Mouse (Mus musculus) heart, embryonic 14.5 days (tissue): ENCODE measurements around the gene Bicc1. TPM values are rescaled to one million over a fixed set of nuclear protein-coding genes. Genes with fewer than 3 reads are reported as not detected.

Experiments used
- ATAC-seq: fragments of 200-750 bp; cut with Nextera tagmentation; 2 replicates; pipeline ENCODE4 v1.8.0; 2017; ENCODE audit warnings: low read depth, moderate TSS enrichment; ENCODE audit not compliant: insufficient number of reproducible peaks, insufficient read depth, low FRiP score
- H3K27ac ChIP-seq, 2 experiments: fragments of 200-500 bp in 1 of 2; fragments of 300-500 bp in 1 of 2; sonication (generic) in 1 of 2; replicated peaks in 1 of 2; 2 replicates each; pipeline ENCODE4 v1.5.1; 2012 to 2014; ENCODE audit warnings: low read depth in 2 of 2, low read length in 2 of 2, control low read depth in 1 of 2, mild to moderate bottlenecking in 1 of 2, mixed read lengths in 1 of 2; ENCODE audit not compliant: control insufficient read depth in 1 of 2, insufficient read depth in 1 of 2
- H3K27me3 ChIP-seq: fragments of 300-500 bp; sonication (generic); 2 replicates; pipeline ENCODE4 v1.6.1; 2014; ENCODE audit warnings: mild to moderate bottlenecking, low read length, control low read depth; ENCODE audit not compliant: control insufficient read depth, insufficient read depth
- H3K36me3 ChIP-seq: fragments of 300-500 bp; sonication (generic); 2 replicates; pipeline ENCODE4 v1.6.1; 2014; ENCODE audit warnings: mild to moderate bottlenecking, control low read depth, low read length, mixed read lengths; ENCODE audit not compliant: control insufficient read depth, insufficient read depth
- H3K4me1 ChIP-seq, 2 experiments: fragments of 200-500 bp in 1 of 2; fragments of 300-500 bp in 1 of 2; sonication (generic) in 1 of 2; 2 replicates each; pipeline ENCODE4 v1.6.1; 2012 to 2014; ENCODE audit warnings: low read length in 2 of 2, control low read depth in 1 of 2, mixed read lengths in 1 of 2; ENCODE audit not compliant: control insufficient read depth in 2 of 2, insufficient read depth in 2 of 2
- H3K4me2 ChIP-seq: fragments of 300-500 bp; sonication (generic); 2 replicates; pipeline ENCODE4 v1.6.1; 2014; ENCODE audit warnings: mild to moderate bottlenecking, low read length
- H3K4me3 ChIP-seq, 2 experiments: fragments of 200-500 bp in 1 of 2; fragments of 300-500 bp in 1 of 2; sonication (generic) in 1 of 2; 2 replicates each; pipeline ENCODE4 v1.5.1; 2012 to 2014; ENCODE audit warnings: low read length in 2 of 2, mild to moderate bottlenecking in 2 of 2, control low read depth in 1 of 2, low read depth in 1 of 2, moderate library complexity in 1 of 2; ENCODE audit not compliant: control insufficient read depth in 1 of 2, insufficient read depth in 1 of 2
- H3K9ac ChIP-seq: fragments of 300-500 bp; sonication (generic); 2 replicates; pipeline ENCODE4 v1.6.1; 2014; ENCODE audit warnings: mild to moderate bottlenecking, low read length
- H3K9me3 ChIP-seq: fragments of 300-500 bp; sonication (generic); 2 replicates; pipeline ENCODE4 v1.6.1; 2016; ENCODE audit warnings: low read length, control low read depth; ENCODE audit not compliant: control insufficient read depth
- WGBS: fragments of 180-500 bp; shearing (Covaris S2); extraction: QIAGEN DNeasy Blood & Tissue Kit; methylation state at CpG from one replicate; pipeline ENCODE4 v1.1.7; 2014; 5-methylcytosine and 5-hydroxymethylcytosine counted together
- polyA plus RNA-seq: library from polyadenylated mRNA; unstranded; fragments of >200 nt; fragmentation: Nextera tagmentation; extraction: Ambion mirVana; gene quantifications from 2 replicates; pipeline ENCODE4 v1.2.1, GENCODE M21; 2014

Bicc1 gene
- polyA plus RNA-seq, 1 experiment from 2014 or later = 25.9 TPM

GRCm38 (mm10) chr10:70895891-70896290, 263.6 kb downstream of the Bicc1 start:
- no peak overlapping the region for H3K4me2 ChIP-seq
- H3K36me3 ChIP-seq = no peaks in the 10 kb centered on the region
- WGBS = 76% methylated on average over 8 of the region's 8 CpGs
- no peaks in the 10 kb centered on the region for H3K27me3 ChIP-seq
- ATAC-seq = no peak
- no peaks in the 10 kb centered on the region for H3K4me1 ChIP-seq
- no peaks in the 10 kb centered on the region for H3K9me3 ChIP-seq
- H3K9ac ChIP-seq = no peak overlapping the region
- H3K4me3 ChIP-seq = no peak overlapping the region
- no peak overlapping the region for H3K27ac ChIP-seq

- ATAC-seq = no peak
- Histone ChIP-seq H3K27me3 (no peaks in the 10 kb centered on the region), H3K4me3 (no peak overlapping the region), H3K9me3 (no peaks in the 10 kb centered on the region), H3K27ac (no peak overlapping the region), H3K4me2 (no peak overlapping the region), H3K4me1 (no peaks in the 10 kb centered on the region), H3K36me3 (no peaks in the 10 kb centered on the region), H3K9ac (no peak overlapping the region)
- 47% methylated on average over 1 of the region's 1 CpGs for WGBS
Observed at GRCm38 (mm10) chr10:70878046-70878445, 281.5 kb downstream of the Bicc1 start.

DNA sequence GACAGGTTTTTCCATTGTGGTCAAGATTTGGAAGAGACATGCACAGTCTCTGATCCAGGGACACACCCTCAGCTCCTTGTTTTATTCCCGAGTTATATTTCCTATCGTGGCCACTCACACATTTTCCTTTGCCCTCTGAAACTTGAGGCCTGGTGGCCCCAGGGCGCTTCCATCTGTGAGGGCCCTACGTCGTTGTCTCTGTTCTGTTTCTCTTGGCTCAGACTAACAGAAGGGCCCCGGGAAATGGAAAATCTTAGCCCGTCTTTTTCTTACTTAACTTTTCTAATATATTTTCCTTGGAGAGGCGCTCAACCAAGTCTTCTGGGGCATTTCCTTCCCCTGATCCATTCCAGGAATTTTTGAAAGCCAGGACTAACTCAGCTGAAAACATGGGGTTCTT, 281.9 kb downstream of the Bicc1 start:
- H3K27me3 ChIP-seq = no peaks in the 10 kb centered on the region
- no peak overlapping the region for H3K4me3 ChIP-seq
- H3K4me2 ChIP-seq = no peak overlapping the region
- no peak overlapping the region for H3K9ac ChIP-seq
- H3K4me1 ChIP-seq = no peaks in the 10 kb centered on the region
- no peak overlapping the region for H3K27ac ChIP-seq
- WGBS = 60% methylated on average over 8 of the region's 8 CpGs
- ATAC-seq = no peak
- H3K36me3 ChIP-seq = no peaks in the 10 kb centered on the region
- H3K9me3 ChIP-seq = no peaks in the 10 kb centered on the region

DNA sequence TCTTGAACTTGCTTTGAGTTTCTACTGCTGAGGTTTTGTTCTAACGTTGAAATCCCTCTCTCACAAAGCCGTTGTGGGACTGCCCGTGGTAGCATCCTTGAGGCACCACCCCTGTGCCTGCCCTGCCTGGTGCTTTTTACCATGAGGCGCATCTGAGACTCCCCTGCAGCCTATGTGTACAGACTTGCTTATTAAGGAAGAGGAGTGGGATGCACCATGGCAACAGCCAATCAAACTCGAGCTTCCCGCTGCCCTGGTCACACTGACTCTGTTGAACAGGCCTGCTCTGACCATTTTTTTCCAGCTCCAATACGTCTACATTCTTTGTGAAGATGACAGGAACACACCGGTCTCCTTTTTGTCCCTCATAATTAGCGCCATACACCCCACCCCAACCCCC, 283.0 kb downstream of the Bicc1 start:
- Histone ChIP-seq H3K4me2 (no peak overlapping the region), H3K36me3 (no peaks in the 10 kb centered on the region), H3K9me3 (no peaks in the 10 kb centered on the region), H3K9ac (no peak overlapping the region), H3K4me3 (no peak overlapping the region), H3K4me1 (no peaks in the 10 kb centered on the region), H3K27ac (no peak overlapping the region), H3K27me3 (no peaks in the 10 kb centered on the region)
- ATAC-seq = no peak
- 87% methylated on average over 9 of the region's 9 CpGs for WGBS

- 62% methylated on average over 8 of the region's 8 CpGs for WGBS
- H3K4me1 ChIP-seq = no peaks in the 10 kb centered on the region
- no peak overlapping the region for H3K27ac ChIP-seq
- H3K36me3 ChIP-seq = no peaks in the 10 kb centered on the region
- no peak for ATAC-seq
- H3K9ac ChIP-seq = no peak overlapping the region
- no peak overlapping the region for H3K4me2 ChIP-seq
- no peaks in the 10 kb centered on the region for H3K27me3 ChIP-seq
- no peak overlapping the region for H3K4me3 ChIP-seq
- H3K9me3 ChIP-seq = no peaks in the 10 kb centered on the region
Observed at GRCm38 (mm10) chr10:70876119-70876518, 283.4 kb downstream of the Bicc1 start.

- no peak overlapping the region for H3K9ac ChIP-seq
- 75% methylated on average over 12 of the region's 12 CpGs for whole genome bisulfite sequencing
- no peak for ATAC-seq
Observed at GRCm38 (mm10) chr10:70874994-70875538, 284.4 kb downstream of the Bicc1 start.

More at GRCm38 (mm10) chr10:70874994-70875538, 284.4 kb downstream of the Bicc1 start:
- H3K4me2 ChIP-seq = no peak overlapping the region
- no peaks in the 10 kb centered on the region for H3K36me3 ChIP-seq
- no peaks in the 10 kb centered on the region for H3K4me1 ChIP-seq
- no peaks in the 10 kb centered on the region for H3K9me3 ChIP-seq
- H3K27ac ChIP-seq = no peak overlapping the region
- H3K4me3 ChIP-seq = no peak overlapping the region
- no peaks in the 10 kb centered on the region for H3K27me3 ChIP-seq

Other genes with a start within 250 kb of the Bicc1 start
- gene Tfam, start 78.6 kb upstream of the Bicc1 start, polyA plus RNA-seq = 39.7 and 49.9 TPM in 2 replicates
- gene Ube2d1, start 125.6 kb upstream of the Bicc1 start, polyA plus RNA-seq = 74.3 and 74.4 TPM in 2 replicates
- gene Cisd1, start 185.3 kb upstream of the Bicc1 start, polyA plus RNA-seq = 217 and 220 TPM in 2 replicates
- 8.7 and 8.8 TPM in 2 replicates for gene Ipmk, start 188.1 kb upstream of the Bicc1 start, polyA plus RNA-seq